Mouse (Mus musculus) fat pad, adult 2 months (tissue): ENCODE measurements around the gene Ski.

Experiments
- DNase-seq: peaks from one replicate; pipeline ENCODE4 v3.0.0-alpha.2; 2011; ENCODE audit warnings: low read depth, low spot score; ENCODE audit errors: extremely low read depth

The Ski gene

DNA sequence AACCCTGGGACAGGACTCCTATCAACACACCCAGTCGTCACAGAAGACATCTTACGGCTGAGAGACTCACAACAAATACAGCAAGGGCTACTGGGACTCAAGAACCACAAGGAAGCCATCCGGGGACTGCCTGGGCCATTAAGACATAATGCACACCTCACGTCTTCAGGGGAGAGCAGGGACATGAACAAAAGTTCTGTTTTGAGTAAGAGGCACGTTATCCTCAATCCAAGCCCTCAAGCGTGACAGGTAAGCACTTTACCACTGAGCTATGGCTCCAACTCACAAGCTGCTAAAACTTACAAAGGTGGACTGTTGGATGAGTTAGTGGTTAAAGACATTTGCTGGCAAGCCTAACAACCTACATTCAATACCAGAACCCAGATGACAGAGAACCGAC, 39.2 kb downstream of the Ski start:
- DNase-seq, result no peak

DNA sequence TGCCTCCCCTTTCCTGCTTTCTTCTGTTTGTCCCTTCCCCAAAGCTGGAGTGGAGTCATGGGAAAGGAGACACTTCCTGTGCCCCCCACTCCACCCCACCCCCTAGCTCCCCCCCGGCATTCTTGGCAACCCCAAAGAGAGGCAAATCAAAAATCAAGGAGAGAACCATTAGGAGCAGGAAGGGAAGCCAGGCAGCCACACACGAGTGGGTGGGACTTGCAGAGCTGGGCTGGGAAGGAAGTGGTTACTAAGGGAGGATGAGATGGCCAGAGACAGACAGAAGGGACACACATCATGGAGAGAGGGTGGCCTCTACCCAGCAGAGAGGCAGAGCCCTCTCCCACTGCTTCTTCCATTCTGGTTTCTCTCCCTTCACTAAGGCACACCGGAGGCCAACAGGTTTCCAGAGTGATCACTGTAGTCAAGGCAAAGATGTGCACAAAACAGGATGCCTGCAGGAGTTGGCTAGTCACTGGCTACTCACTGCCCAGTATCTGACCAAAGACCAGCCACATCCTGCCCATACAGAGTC, 43.3 kb downstream of the Ski start:
- DNase-seq, result no peak

DNA sequence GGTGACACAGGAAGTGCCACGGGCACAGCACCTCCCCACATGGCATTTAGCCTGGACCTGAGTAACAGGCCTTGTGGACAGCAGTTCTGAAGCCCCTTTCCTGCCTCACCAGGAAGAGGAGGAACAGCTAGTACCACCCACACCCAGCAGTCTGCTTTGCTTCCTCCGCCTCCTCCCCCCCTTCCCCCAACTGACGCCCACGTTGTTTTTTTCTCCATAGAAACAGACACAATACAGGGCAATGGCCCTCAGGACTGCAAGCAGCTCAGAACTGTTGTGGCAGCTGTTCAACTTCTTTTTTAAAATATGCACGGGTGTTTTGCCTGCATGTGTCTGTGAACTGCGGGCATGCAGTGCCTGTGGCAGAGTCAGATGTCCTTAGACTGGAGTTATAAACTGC, 44.1 kb downstream of the Ski start:
- no peak for DNase-seq

DNA sequence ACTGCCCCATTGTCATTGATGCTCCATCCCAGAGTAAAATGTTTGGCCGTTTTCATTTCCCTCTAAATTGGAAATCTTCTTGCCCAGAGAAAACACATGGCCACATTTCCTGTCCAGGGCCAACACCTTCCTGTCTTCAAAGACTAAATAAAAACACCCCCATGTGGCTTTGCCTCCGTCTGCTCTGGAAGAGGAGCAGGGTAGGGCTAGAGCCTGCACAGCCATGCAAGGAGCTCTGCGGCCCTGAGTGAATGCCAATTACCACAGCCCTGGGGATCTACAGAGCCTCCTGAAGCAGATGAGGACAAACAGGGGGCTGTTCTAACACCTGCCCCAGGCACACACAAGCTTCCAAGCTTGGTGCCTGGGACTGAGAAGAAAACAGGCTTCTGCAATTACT, 46.2 kb downstream of the Ski start:
- no peak for DNase-seq

DNA sequence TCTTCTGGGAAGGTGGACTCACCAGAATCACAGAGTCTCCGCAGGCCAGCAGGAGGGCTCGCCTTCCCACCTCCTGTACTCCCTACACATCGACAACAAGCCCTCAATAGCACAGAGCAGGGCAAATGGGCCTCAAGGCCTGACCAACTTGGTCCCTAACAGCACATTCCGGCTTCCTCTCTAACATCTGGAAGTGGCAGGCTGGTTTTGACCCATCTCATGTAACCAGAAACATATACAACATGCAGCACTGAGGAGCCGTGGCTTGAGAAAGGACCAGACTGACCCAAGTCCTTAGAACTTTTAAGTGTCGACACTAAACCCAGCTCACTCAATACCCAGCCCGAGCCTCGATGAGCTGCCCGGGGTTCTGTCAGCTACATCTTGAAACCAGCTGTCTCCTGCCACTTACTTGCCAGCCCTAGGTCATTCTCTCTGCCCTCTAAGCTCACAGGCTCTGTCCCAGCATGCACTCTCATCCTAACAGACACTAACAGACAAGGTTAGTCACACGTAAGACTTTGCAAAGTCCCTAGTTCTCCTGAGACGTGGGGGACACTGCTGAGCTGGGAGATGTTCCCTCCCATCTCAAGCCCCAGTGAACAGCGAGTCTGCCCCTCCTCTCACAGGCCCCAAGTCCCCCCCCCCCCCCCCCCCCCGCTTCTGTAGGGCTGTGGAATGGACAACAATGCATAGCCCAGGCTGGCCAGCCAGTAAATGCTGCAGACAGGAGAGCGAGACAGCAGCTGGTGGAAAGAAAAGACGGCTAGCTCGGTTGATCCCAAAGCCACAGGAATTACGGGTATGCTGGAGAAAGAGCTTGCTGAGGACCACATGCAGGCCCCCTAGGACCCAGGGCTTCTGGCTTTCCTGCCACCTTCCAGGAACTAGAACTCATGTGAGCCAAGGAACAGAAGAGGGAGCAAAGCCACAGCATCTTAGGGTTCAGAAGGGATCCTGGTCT, 48.3 kb downstream of the Ski start:
- no peak for DNase-seq

DNA sequence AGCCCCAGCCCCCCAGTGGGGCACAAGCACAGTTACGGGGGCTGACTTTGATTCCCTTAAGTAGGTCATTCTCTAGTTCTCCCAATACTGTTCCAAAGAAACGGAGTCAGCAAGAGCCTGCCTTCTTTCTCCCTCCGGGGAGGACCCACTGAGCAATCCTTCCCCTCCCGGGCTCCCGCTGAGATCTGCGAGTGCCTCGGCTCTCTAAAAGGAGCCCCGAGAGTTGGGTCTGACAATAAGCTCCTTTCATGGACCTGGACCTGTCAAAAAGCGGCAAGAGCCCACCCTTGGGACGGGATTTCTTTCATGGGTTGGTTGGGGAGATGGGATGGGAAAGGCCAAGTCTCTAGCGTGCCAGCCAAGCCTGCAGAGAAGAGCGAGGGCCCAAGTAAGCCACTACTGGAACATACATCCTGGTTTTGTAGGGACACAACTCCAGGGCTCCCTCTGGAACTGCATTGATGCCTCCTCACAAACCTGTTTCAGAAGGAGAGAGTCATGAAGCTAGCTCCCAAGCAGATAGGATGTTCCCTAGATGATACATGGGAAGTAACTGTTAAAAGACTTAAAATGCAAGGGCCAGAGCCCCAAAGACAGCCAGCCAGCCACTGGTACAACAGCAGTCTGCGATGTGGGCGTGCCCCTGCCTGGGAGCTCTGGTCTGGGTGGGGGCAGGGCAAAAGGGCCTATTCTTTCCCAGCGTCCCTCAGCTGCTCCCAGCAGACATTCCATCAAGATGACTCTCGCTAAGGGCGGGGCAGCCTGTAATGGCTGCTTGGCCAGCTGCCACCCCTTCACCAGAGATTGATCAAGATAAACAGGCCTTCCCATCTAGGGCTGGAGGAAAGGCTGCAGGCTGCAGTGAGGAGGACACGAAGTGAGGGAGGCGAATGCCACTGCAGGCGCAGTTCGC, 49.2 kb downstream of the Ski start:
- DNase-seq, result no peak

DNA sequence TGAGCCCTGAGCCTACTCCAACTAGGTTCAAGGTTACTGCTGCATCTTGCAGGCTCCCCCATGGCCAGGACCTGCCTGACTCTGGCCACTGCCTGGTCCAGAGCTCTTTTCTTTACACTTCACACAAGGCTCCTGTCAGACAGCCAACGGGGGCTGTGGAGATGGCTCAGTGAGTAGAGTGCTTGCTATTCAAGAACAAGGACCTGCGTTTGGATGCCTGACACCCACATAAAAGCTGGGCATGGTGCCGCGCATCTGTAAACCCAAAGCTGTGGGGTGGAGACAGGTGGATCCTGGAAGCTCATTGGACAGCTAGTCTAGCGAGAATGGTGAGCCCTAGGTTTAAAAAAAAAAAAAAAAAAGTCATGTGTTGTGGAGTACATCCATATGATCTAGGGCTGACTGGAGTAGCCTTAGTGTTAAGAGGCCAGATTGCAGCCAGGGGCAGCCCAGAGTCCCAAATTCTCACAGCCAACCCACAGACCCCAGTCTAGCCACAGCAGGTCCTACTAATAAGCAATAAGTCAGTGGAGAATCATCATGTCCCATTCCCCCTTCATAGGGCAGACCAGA, 50.3 kb downstream of the Ski start:
- no peak for DNase-seq

DNA sequence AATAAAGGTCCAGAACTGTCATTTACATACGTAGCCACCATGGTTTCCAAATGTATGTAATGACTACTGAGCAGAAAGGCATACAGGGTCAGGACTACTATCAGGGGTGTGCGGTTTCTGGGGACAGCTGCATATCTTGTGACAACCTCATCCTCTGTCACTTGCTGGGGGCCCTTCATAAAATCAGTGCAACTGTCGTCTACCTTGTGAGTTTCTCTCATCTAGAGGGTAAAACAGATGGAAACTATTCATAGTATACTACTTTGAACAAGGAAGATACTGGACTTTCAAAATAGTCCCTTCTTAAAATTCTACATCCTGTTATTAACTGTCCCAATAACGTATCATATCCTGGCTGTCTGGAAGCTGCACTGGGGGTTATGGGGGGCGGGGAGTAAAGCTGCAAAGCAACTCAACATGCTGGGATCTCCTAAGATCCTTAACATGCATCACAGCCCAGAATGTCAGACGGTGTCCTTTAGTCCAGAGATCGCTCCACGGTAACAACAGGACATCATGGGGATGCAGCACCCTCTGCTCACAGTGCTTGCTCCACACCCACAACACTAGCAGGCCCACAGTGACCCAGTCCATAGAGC, 51.7 kb downstream of the Ski start:
- no peak for DNase-seq

DNA sequence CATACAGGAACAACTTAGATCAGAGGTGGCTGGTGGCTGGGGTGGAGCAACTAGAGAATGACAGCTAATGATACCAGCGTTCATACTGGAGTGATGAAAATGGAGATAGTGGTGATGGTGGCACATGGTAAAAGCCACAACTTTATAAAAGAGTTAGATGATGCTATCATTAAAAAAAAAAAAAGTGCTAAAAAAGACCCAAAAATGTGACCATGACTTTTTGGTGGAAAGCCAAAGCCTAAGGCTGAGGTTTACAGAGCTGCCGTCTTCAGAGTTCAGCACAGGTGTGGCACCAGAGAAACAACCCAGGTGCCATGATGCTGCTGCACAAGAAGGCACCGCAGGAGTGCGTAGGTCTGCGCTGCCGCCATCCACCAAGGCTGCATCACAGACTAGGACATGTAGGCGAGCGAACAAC, 53.5 kb downstream of the Ski start:
- DNase-seq, result no peak

DNA sequence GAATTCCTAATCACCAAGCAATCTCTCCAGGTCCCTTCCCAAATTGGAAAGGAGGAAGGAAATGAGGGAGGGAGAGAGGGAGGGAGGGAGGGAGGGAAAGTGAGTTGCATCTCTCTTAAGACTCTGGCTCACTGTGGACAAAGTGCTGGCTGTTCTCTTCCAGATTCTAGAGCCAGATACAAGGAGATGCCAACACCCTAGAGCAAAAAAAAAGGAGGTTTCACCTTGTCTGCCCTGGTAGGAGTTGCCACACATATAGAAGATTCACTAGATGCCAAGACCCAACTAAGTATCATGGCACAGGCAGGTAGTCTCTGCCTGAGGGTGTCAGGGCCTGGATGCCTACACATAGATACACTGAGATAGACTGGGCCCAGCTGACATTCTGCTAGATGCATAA, 56.5 kb downstream of the Ski start:
- peak; percentile 98 for DNase-seq

DNA sequence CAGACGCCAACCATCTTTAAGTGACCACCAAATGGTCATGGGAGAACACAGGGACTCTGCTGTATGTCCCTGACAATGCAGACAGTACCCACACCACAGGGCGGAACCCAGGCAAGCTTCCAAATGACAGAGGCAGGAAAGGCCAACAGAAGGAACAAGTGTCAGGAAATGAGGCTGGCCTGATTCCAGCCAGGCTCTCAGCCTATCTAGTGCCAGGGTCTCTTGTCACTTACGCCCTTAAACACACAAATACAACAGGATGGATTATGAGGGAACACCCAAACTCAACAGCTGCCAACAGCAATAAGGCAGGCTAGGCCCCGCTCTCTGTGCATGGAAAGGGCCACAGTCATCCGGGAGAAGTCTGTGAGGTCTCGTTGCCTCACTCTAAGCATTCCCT, 57.8 kb downstream of the Ski start:
- no peak for DNase-seq

DNA sequence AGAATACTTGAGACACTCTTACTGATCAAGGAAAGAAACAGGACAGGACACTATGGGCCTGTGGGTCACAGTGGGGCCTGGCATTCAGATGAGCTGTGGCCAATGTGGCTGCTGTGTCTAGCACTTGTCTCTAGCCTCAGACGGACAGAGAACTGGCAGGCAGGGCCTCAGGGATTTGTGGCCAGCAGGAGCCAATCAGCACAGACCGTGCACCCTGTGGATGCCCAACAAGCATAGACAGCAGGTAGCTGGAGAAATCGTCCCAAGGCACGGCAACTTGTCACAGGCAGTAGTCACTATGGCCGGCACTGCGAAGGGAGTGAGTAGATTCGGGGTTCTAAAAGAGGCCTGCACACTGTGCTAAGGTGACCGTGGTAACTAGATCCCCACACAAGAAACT, 58.7 kb downstream of the Ski start:
- DNase-seq, result no peak

DNA sequence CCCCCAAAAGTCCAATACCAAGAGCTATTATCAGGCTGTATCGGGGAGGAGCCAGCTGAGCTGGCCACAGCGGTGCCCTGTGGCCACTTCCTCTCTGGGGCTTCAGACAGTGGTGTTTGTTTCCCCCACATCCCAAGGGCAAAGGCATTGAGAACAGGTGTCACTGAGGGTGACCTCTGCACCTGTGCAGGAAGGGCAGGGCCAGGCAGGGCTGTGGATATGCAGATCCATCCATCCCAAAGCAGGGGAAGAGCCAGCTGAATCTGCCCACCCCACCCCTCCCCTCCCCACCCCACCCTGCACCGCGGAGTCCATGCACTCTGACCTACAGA, 59.1 kb downstream of the Ski start:
- DNase-seq, result no peak

DNA sequence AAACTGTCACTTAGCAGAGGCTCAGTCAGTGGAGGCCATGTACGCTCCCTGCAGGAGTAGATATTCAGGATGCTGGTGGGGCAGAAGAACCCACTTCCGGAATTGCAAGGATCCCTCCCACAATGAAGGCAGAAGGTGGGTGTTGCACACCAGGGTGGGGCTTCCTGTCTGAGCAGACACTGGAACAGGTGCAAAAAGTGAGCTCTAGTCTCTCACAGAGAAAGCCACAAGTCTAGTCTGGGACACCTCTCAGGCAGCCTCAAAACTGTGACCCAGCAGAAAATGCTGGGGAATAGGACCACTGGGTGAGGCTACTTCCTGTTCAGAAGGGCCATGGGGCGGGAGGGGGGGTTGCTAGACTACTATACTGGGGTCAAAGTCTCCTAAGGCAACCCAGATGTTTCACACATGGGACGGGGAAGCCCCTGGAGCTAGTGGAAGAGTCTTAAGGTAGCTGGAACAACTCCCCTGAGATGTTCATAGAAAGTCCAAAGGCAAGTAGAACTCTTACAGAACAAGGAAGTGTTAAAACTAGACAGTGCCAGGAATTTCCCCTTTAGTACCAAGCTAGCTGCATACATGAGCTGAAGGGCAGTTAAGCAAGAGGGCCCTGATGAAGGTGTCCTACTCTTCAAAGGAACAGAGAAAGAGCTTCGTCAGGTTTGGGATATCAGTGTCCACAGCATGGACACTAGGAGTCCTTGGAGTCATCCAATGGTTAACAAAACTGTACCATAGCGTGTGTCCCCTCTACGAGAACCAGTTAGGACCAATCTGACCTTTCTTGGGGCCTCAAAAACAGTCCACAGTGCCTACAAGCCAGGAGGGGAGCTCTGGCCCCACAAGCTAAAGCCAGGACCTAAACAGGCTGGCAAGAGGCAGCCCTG, 59.7 kb downstream of the Ski start:
- no peak for DNase-seq

DNA sequence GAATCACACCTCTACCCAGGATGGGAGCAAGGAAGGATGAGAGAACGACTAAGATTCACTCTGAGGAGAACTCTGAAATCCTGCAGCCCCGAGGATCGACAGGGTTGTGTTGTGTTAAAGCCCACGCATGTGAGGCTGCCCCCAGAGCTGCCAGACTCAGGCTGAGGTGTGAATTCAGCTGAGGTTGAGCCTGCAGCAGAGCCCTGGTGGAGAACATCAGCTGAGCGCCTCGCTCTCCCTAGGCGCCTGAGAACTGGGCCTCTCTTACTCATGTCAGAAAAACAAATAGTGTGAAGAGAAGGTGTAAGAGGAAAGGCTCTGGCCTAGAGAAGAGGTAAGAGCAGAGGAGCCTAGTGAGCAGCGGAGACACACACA, 63.9 kb downstream of the Ski start:
- DNase-seq, result no peak

DNA sequence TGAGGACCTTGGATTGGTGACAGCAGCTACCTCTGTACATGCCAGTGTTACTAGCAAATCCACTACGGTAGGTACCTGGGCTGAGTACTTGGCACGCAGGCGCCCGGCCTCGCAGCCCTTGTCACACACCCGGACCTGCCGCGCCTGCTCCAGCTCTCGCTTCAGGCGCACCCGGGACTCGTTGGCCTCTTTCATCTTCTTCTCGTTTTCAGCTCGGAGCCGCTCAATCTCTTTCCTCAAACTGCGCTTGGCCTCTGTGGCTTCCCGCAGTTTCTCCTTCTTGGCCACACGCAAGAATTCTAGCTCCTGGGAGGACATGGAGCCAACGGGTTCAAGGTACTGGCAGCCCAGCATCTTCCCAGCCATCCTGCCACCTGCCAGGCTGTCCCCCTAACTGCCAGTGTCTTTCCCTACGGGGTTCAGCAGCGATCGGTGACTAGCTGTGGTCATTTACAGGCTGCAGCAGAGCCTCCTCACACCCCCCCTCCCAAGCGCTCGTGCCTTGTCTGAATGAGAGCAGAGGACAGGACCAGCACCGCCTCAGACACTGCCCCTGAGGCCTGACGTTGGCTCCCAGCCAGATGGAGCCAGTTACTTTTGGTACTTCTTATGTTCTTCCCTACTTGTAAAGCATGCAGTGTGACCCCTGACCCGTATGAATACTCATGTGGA, 64.4 kb downstream of the Ski start:
- DNase-seq, result no peak

DNA sequence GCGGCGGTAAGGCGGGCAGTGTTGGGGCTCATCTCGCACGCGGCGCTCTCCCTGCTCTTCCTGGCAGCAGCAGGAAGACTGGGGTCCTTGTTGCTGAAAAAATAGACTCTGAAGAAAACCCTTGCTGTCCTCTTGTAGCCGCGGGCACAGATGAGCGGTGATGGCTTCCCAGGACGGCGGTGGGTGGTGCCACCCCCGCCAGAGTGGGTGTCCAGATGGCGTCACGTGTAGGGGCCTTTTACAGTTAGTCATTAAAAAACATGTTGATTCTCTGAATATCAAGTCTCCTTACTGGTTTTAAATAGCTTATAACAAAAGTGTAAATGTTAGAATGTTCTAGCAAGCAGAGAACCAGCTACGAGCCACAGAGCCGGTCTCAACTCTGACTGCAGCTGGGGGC, 65.7 kb downstream of the Ski start:
- no peak for DNase-seq

DNA sequence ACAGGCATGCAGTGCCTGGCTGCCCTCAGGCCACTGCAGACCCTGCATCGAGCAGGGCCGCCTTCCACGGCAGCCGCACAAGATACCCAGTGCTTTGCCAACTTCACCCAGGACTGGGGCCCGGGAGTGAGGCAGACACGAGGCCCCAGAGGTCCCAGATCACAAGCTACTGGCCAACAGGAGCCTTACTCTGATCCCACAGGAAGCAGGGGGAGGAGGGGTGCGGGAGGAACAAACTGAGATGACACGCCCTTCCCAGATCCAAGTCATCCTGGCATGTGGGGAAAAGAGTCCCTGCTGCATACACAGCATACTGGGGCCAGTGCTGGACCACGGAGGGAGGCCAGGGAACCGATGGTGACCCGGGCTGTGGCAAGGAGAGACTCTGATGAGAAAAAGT, 67.4 kb downstream of the Ski start:
- no peak for DNase-seq

DNA sequence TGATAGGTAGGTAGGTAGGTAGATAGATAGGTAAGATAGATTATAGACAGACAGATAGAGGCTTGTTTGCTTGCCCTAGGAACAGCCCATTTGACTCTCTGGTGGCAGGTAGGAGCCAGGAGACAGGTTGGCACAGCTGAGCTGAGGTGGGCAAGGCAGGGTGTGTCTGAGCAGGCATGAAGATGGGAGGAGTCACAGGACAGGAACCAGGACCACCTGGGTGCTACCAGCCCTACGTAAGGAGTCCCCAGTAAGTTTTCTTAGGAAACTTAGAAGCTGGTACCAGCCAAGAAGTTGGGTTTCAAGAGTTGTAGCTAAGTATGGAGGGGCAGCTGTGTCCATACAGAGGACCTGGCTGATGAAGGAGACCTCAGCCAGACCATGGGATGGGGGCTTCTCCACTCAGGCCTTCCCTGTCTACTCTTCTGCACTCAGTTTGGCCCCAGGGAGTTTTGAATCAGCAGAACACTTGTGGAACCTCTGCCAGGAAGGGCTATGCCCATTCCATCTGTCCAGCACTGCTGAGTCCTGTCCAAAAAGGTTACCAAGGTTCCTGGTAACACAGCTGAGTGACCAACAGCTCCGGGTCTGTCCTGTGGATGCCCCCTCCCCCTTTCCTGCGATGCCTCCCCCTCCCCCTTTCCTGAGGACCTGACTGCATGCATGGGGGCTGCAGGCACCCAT, 68.9 kb downstream of the Ski start:
- no peak for DNase-seq
